Mouse (Mus musculus) midbrain, embryonic 11.5 days (tissue): ENCODE measurements around the gene Gpx5. TPM values are rescaled to one million over a fixed set of nuclear protein-coding genes. Genes with fewer than 3 reads are reported as not detected.

ENCODE experiments used
- ATAC-seq: fragments of 200-750 bp; cut with Nextera tagmentation; 2 replicates; pipeline ENCODE4 v1.8.0; 2017; ENCODE audit warnings: moderate TSS enrichment, moderate library complexity; ENCODE audit not compliant: low FRiP score
- DNase-seq: peaks from one replicate; pipeline ENCODE4 v3.0.0; 2015; ENCODE audit warnings: low spot score; ENCODE audit errors: missing footprints
- H3K27ac ChIP-seq: fragments of 300-500 bp; sonication (generic); 2 replicates; pipeline ENCODE4 v1.5.1; 2014; ENCODE audit warnings: low read depth, low read length
- H3K27me3 ChIP-seq: fragments of 300-500 bp; sonication (generic); 2 replicates; pipeline ENCODE4 v1.6.1; 2014; ENCODE audit warnings: mild to moderate bottlenecking, low read length, moderate library complexity, mixed read lengths; ENCODE audit not compliant: control insufficient read depth, insufficient read depth
- H3K36me3 ChIP-seq: fragments of 300-500 bp; sonication (generic); 2 replicates; pipeline ENCODE4 v1.6.1; 2014; ENCODE audit warnings: mild to moderate bottlenecking, low read length, moderate library complexity, mixed read lengths; ENCODE audit not compliant: control insufficient read depth, insufficient read depth
- H3K4me1 ChIP-seq: fragments of 300-500 bp; sonication (generic); 2 replicates; pipeline ENCODE4 v1.6.1; 2014; ENCODE audit warnings: low read length; ENCODE audit not compliant: control insufficient read depth, insufficient read depth
- H3K4me2 ChIP-seq: fragments of 300-500 bp; sonication (generic); 2 replicates; pipeline ENCODE4 v1.6.1; 2014; ENCODE audit warnings: mild to moderate bottlenecking, moderate library complexity
- H3K4me3 ChIP-seq: fragments of 300-500 bp; sonication (generic); 2 replicates; pipeline ENCODE4 v1.5.1; 2014; ENCODE audit warnings: low read depth, low read length
- H3K9ac ChIP-seq: fragments of 300-500 bp; sonication (generic); 2 replicates; pipeline ENCODE4 v1.6.1; 2014; ENCODE audit warnings: low read length
- H3K9me3 ChIP-seq: fragments of 300-500 bp; sonication (generic); 2 replicates; pipeline ENCODE4 v1.6.1; 2016; ENCODE audit warnings: low read length; ENCODE audit not compliant: control insufficient read depth
- WGBS: fragments of 180-500 bp; shearing (Covaris S2); extraction: QIAGEN DNeasy Blood & Tissue Kit; methylation state at CpG from one replicate; pipeline ENCODE4 v1.1.7; 2014; 5-methylcytosine and 5-hydroxymethylcytosine counted together
- polyA plus RNA-seq: library from polyadenylated mRNA; unstranded; fragments of >200 nt; fragmentation: Nextera tagmentation; extraction: Ambion mirVana; gene quantifications from 2 replicates; pipeline ENCODE4 v1.2.1, GENCODE M21; 2014

Gpx5 gene
- polyA plus RNA-seq, 1 experiment from 2014 or later = not detected

GRCm38 (mm10) chr13:21312854-21313253, 20.3 kb upstream of the Gpx5 start:
- DNase-seq (no peak), ATAC-seq (no peak)
- Histone ChIP-seq H3K27me3 (no peaks in the 10 kb centered on the region), H3K4me1 (no peaks in the 10 kb centered on the region), H3K9me3 (no peaks in the 10 kb centered on the region), H3K36me3 (no peaks in the 10 kb centered on the region), H3K9ac (no peak overlapping the region), H3K27ac (no peak overlapping the region), H3K4me3 (no peak overlapping the region), H3K4me2 (no peak overlapping the region)
- WGBS = 33% methylated on average over 4 of the region's 5 CpGs

GRCm38 (mm10) chr13:21311926-21312325, 19.4 kb upstream of the Gpx5 start, which contains the start of gene Gpx6:
Gpx6 (plus strand) TSS chr13:21312125.
- DNase-seq (no peak), ATAC-seq (no peak)
- WGBS = 23% methylated on average over 3 of the region's 3 CpGs
- Histone ChIP-seq H3K27ac (no peak within 1 kb of the TSS), H3K36me3 (no peaks in the 10 kb centered on the region), H3K4me3 (no peak within 1 kb of the TSS), H3K9me3 (no peaks in the 10 kb centered on the region), H3K4me1 (no peaks in the 10 kb centered on the region), H3K9ac (no peak within 1 kb of the TSS), H3K4me2 (no peak within 1 kb of the TSS), H3K27me3 (no peaks in the 10 kb centered on the region)

- Histone ChIP-seq H3K4me1 (no peaks in the 10 kb centered on the region), H3K9me3 (no peaks in the 10 kb centered on the region), H3K9ac (no peak overlapping the region), H3K27ac (no peak overlapping the region), H3K27me3 (no peaks in the 10 kb centered on the region), H3K4me2 (no peak overlapping the region), H3K36me3 (no peaks in the 10 kb centered on the region), H3K4me3 (no peak overlapping the region)
- DNase-seq (no peak), ATAC-seq (no peak)
- 83% methylated on average over 2 of the region's 2 CpGs for WGBS
These were observed 17.3 kb upstream of the Gpx5 start for GRCm38 (mm10) chr13:21309788-21310187.

GRCm38 (mm10) chr13:21304483-21305066, 12.0 kb upstream of the Gpx5 start:
- no peaks in the 10 kb centered on the region for H3K4me1 ChIP-seq
- WGBS = 82% methylated on average over 3 of the region's 3 CpGs
- no peak overlapping the region for H3K4me3 ChIP-seq
- H3K9ac ChIP-seq = no peak overlapping the region
- H3K4me2 ChIP-seq = no peak overlapping the region
- no peak overlapping the region for H3K27ac ChIP-seq
- no peak for DNase-seq
- H3K9me3 ChIP-seq = no peaks in the 10 kb centered on the region
- H3K27me3 ChIP-seq = no peaks in the 10 kb centered on the region
- H3K36me3 ChIP-seq = no peaks in the 10 kb centered on the region
- no peak for ATAC-seq

GRCm38 (mm10) chr13:21298557-21298956, 6.0 kb upstream of the Gpx5 start:
- H3K36me3 ChIP-seq = no peaks in the 10 kb centered on the region
- no peak for DNase-seq
- no peak overlapping the region for H3K27ac ChIP-seq
- H3K27me3 ChIP-seq = no peaks in the 10 kb centered on the region
- WGBS = 36% methylated on average over 3 of the region's 3 CpGs
- no peak overlapping the region for H3K9ac ChIP-seq
- H3K4me3 ChIP-seq = no peak overlapping the region
- H3K4me2 ChIP-seq = no peak overlapping the region
- H3K4me1 ChIP-seq = no peaks in the 10 kb centered on the region
- no peak for ATAC-seq
- H3K9me3 ChIP-seq = no peaks in the 10 kb centered on the region

GRCm38 (mm10) chr13:21279559-21279958, 13.0 kb downstream of the Gpx5 start:
- Histone ChIP-seq H3K4me2 (peak overlapping the region; percentile 44), H3K9me3 (no peaks in the 10 kb centered on the region), H3K27me3 (no peaks in the 10 kb centered on the region), H3K4me3 (peak overlapping the region; percentile 43), H3K4me1 (0 out of 2 replicates have a peak, but pooled peaks cover 2% of the 10 kb centered on the region), H3K36me3 (no peaks in the 10 kb centered on the region), H3K27ac (no peak overlapping the region), H3K9ac (peak overlapping the region; percentile 41; the same call in 1 of the 2 replicates)
- DNase-seq (peak; percentile 100), ATAC-seq (peak; percentile 67)
- under 1% methylated on average over 13 of the region's 13 CpGs for WGBS

GRCm38 (mm10) chr13:21279076-21279475, 13.5 kb downstream of the Gpx5 start:
- Histone ChIP-seq H3K36me3 (no peaks in the 10 kb centered on the region), H3K9me3 (no peaks in the 10 kb centered on the region), H3K4me3 (peak overlapping the region; percentile 43), H3K4me1 (0 out of 2 replicates have a peak, but pooled peaks cover 2% of the 10 kb centered on the region), H3K4me2 (peak overlapping the region; percentile 44), H3K27me3 (no peaks in the 10 kb centered on the region), H3K9ac (peak overlapping the region; percentile 41; the same call in 1 of the 2 replicates), H3K27ac (no peak overlapping the region)
- no peak for ATAC-seq
- no peak for DNase-seq
- 6% methylated on average over 8 of the region's 8 CpGs for WGBS

- Histone ChIP-seq H3K27ac (no peak overlapping the region), H3K4me1 (0 out of 2 replicates have a peak, but pooled peaks cover 2% of the 10 kb centered on the region), H3K4me2 (peak overlapping the region; percentile 55), H3K4me3 (peak overlapping the region; percentile 48), H3K36me3 (no peaks in the 10 kb centered on the region), H3K27me3 (no peaks in the 10 kb centered on the region), H3K9ac (peak overlapping the region; percentile 66), H3K9me3 (no peaks in the 10 kb centered on the region)
- DNase-seq (no peak), ATAC-seq (peak; percentile 33; the same call in 1 of the 2 replicates)
- 0% methylated on average over 9 of the region's 9 CpGs for whole genome bisulfite sequencing
These were observed 16.0 kb downstream of the Gpx5 start for GRCm38 (mm10) chr13:21276551-21276950.

GRCm38 (mm10) chr13:21275815-21276550, 16.5 kb downstream of the Gpx5 start:
- Histone ChIP-seq H3K9me3 (no peaks in the 10 kb centered on the region), H3K27me3 (no peaks in the 10 kb centered on the region), H3K4me2 (peak overlapping the region; percentile 55), H3K27ac (no peak overlapping the region), H3K36me3 (no peaks in the 10 kb centered on the region), H3K4me1 (0 out of 2 replicates have a peak, but pooled peaks cover 2% of the 10 kb centered on the region), H3K9ac (peak overlapping the region; percentile 66), H3K4me3 (peak overlapping the region; percentile 48)
- ATAC-seq = peak; percentile 79
- DNase-seq = peak; percentile 99
- WGBS = under 1% methylated on average over 25 of the region's 25 CpGs
